Mouse (Mus musculus): Measurements from ENCODE around the gene Map6. TPM values are rescaled to one million over a fixed set of nuclear protein-coding genes. Genes with fewer than 3 reads are reported as not detected.

Gene Map6
- polyA plus RNA-seq, 1 experiment from 2014 or later: 4.9 TPM

- Histone ChIP-seq H3K36me3 (ENCODE audit: control insufficient read depth, insufficient read depth, low read length) (no peaks in the 10 kb centered on the region), H3K9ac (replicated peaks; ENCODE audit: low read depth, low read length) (peak overlapping the region; percentile 68; the same call in 1 of the 2 replicates), H3K4me1 (ENCODE audit: control insufficient read depth, insufficient read depth, low read length) (peaks cover 23% of the 10 kb centered on the region; the same call in 1 of the 2 replicates), H3K4me3 (ENCODE audit: low read depth, low read length) (peak overlapping the region; percentile 65), H3K9me3 (ENCODE audit: control insufficient read depth, low read depth, low read length) (no peaks in the 10 kb centered on the region), H3K27ac (ENCODE audit: low read length) (peak overlapping the region; percentile 68; the same call in 1 of the 2 replicates), H3K4me2 (replicated peaks; ENCODE audit: low read depth, low read length) (peak overlapping the region; percentile 94), H3K27me3 (ENCODE audit: control insufficient read depth, insufficient read depth, low read length) (no peaks in the 10 kb centered on the region)
- WGBS: 59% methylated on average over 5 of the region's 5 CpGs
- no peak for ATAC-seq (ENCODE audit: insufficient number of reproducible peaks, insufficient read depth, low FRiP score, low read depth)
Observed at GRCm38 (mm10) chr7:99383246-99383645, 116.0 kb downstream of the Map6 start.

- 0 out of 2 replicates have a peak overlapping the region, but pooled peaks have one; percentile 65 for H3K4me3 ChIP-seq (ENCODE audit: low read depth, low read length)
- WGBS: 9% methylated on average over 4 of the region's 4 CpGs
- H3K27ac ChIP-seq (ENCODE audit: low read length): peak overlapping the region; percentile 68; the same call in 1 of the 2 replicates
- H3K9ac ChIP-seq (replicated peaks; ENCODE audit: low read depth, low read length): peak overlapping the region; percentile 68; the same call in 1 of the 2 replicates
- H3K36me3 ChIP-seq (ENCODE audit: control insufficient read depth, insufficient read depth, low read length): no peaks in the 10 kb centered on the region
- peak overlapping the region; percentile 94 for H3K4me2 ChIP-seq (replicated peaks; ENCODE audit: low read depth, low read length)
- no peaks in the 10 kb centered on the region for H3K9me3 ChIP-seq (ENCODE audit: control insufficient read depth, low read depth, low read length)
- H3K27me3 ChIP-seq (ENCODE audit: control insufficient read depth, insufficient read depth, low read length): no peaks in the 10 kb centered on the region
- ATAC-seq (ENCODE audit: insufficient number of reproducible peaks, insufficient read depth, low FRiP score, low read depth): no peak
- peaks cover 23% of the 10 kb centered on the region; the same call in 1 of the 2 replicates for H3K4me1 ChIP-seq (ENCODE audit: control insufficient read depth, insufficient read depth, low read length)
Observed at GRCm38 (mm10) chr7:99384101-99384611, 116.9 kb downstream of the Map6 start.

GRCm38 (mm10) chr7:99386030-99386429, 118.8 kb downstream of the Map6 start:
- no peaks in the 10 kb centered on the region for H3K9me3 ChIP-seq (ENCODE audit: control insufficient read depth, low read depth, low read length)
- no peaks in the 10 kb centered on the region for H3K27me3 ChIP-seq (ENCODE audit: control insufficient read depth, insufficient read depth, low read length)
- H3K4me3 ChIP-seq (ENCODE audit: low read depth, low read length): no peak overlapping the region
- no peaks in the 10 kb centered on the region for H3K36me3 ChIP-seq (ENCODE audit: control insufficient read depth, insufficient read depth, low read length)
- no peak overlapping the region for H3K9ac ChIP-seq (replicated peaks; ENCODE audit: low read depth, low read length)
- H3K4me1 ChIP-seq (ENCODE audit: control insufficient read depth, insufficient read depth, low read length): peaks cover 28% of the 10 kb centered on the region; the same call in 1 of the 2 replicates
- no peak overlapping the region for H3K27ac ChIP-seq (ENCODE audit: low read length)
- no peak overlapping the region for H3K4me2 ChIP-seq (replicated peaks; ENCODE audit: low read depth, low read length)
- 66% methylated on average over 5 of the region's 5 CpGs for WGBS
- ATAC-seq (ENCODE audit: insufficient number of reproducible peaks, insufficient read depth, low FRiP score, low read depth): no peak

Other genes starting within 250 kb of the Map6 start
- gene Uvrag, start 126.3 kb upstream of the Map6 start, polyA plus RNA-seq (2014; fragmentation: Nextera tagmentation; extraction: Ambion mirVana): 22.0 and 23.9 TPM in 2 replicates
- 20.3 and 22.5 TPM in 2 replicates for gene Dgat2, start 84.7 kb upstream of the Map6 start, polyA plus RNA-seq (2014; fragmentation: Nextera tagmentation; extraction: Ambion mirVana)
- 7.5 and 8.0 TPM in 2 replicates for gene Mogat2, start 28.8 kb upstream of the Map6 start, polyA plus RNA-seq (2014; fragmentation: Nextera tagmentation; extraction: Ambion mirVana)
- 474 and 475 TPM in 2 replicates for gene Serpinh1, start 85.8 kb downstream of the Map6 start, polyA plus RNA-seq (2014; fragmentation: Nextera tagmentation; extraction: Ambion mirVana)
- 15.9 and 22.7 TPM in 2 replicates for gene Gdpd5, start 114.0 kb downstream of the Map6 start, polyA plus RNA-seq (2014; fragmentation: Nextera tagmentation; extraction: Ambion mirVana)
- 0.65 and 0.83 TPM in 2 replicates for gene Klhl35, start 198.6 kb downstream of the Map6 start, polyA plus RNA-seq (2014; fragmentation: Nextera tagmentation; extraction: Ambion mirVana)
- 902 and 915 TPM in 2 replicates for gene Rps3, start 216.3 kb downstream of the Map6 start, polyA plus RNA-seq (2014; fragmentation: Nextera tagmentation; extraction: Ambion mirVana)